7 mouse cellular contexts compared by ENCODE assay signal in genomic region chr10:24926962-24927720, GRCm38 (mm10). TPM values are rescaled to one million over a fixed set of nuclear protein-coding genes. Genes with fewer than 3 reads are reported as not detected.
DNase-seq lines count a peak whose midpoint lies in the region; ATAC-seq and TF ChIP-seq lines count a peak whose summit lies in the region.

TSS of gene Arg1 (minus strand) at chr10:24927484.

- peak; percentile 37 for DNase-seq in lung, embryonic 14.5 days
- DNase-seq in lung, postnatal 14 days, result no peak
- peak; percentile 36 to 45 for DNase-seq in kidney, postnatal 4 days
- peak; percentile 53 for DNase-seq in retina, embryonic 14.5 days (ENCODE audit: low spot score)
- no peak for DNase-seq in adipocyte (ENCODE audit: low spot score)
- DNase-seq in frontal cortex, postnatal 25 days (ENCODE audit: low spot score in 2 of 2), result no peak

- H3K9me3 ChIP-seq in lung, embryonic 14.5 days (ENCODE audit: low read depth, low read length), result no peaks in the 10 kb centered on the region
- no peaks in the 10 kb centered on the region for H3K9me3 ChIP-seq in embryonic facial prominence, embryonic 12.5 days

- peak; percentile 65; the same call in 1 of the 2 replicates for ATAC-seq in lung, embryonic 14.5 days (ENCODE audit: insufficient read depth)
- ATAC-seq in embryonic facial prominence, embryonic 12.5 days (ENCODE audit: insufficient number of reproducible peaks, insufficient read depth, low FRiP score, low TSS enrichment), result 0 out of 2 replicates have a peak, but pooled peaks have one; percentile 58

- no peaks in the 10 kb centered on the region for H3K36me3 ChIP-seq in lung, embryonic 14.5 days (ENCODE audit: insufficient read depth)
- H3K36me3 ChIP-seq in embryonic facial prominence, embryonic 12.5 days, result no peaks in the 10 kb centered on the region

- no peak within 1 kb of the TSS for H3K9ac ChIP-seq in lung, embryonic 14.5 days
- H3K9ac ChIP-seq in embryonic facial prominence, embryonic 12.5 days, result no peak within 1 kb of the TSS

- peak within 1 kb of the TSS; percentile 41 for H3K4me2 ChIP-seq in lung, embryonic 14.5 days
- H3K4me2 ChIP-seq in embryonic facial prominence, embryonic 12.5 days (replicated peaks), result peak within 1 kb of the TSS; percentile 20; the same call in 1 of the 2 replicates

- no peaks in the 10 kb centered on the region for H3K27me3 ChIP-seq in lung, embryonic 14.5 days (ENCODE audit: insufficient read depth, low read length)
- H3K27me3 ChIP-seq in embryonic facial prominence, embryonic 12.5 days, result no peaks in the 10 kb centered on the region

- WGBS in lung, embryonic 14.5 days, result 14% methylated on average over 14 of the region's 14 CpGs
- 25% methylated on average over 14 of the region's 14 CpGs for WGBS in embryonic facial prominence, embryonic 12.5 days

- TF ChIP-seq CTCF in lung, embryonic 14.5 days (IDR thresholded peaks at IDR 0.05; ENCODE audit: low read depth), result no peak

- H3K4me3 ChIP-seq in lung, embryonic 14.5 days (ENCODE audit: low read depth, low read length), result no peak within 1 kb of the TSS
- no peak within 1 kb of the TSS for H3K4me3 ChIP-seq in embryonic facial prominence, embryonic 12.5 days

- H3K4me1 ChIP-seq in lung, embryonic 14.5 days (ENCODE audit: insufficient read depth), result no peaks in the 10 kb centered on the region
- H3K4me1 ChIP-seq in embryonic facial prominence, embryonic 12.5 days, result peaks cover 19% of the 10 kb centered on the region

- no peak within 1 kb of the TSS for H3K27ac ChIP-seq in lung, embryonic 14.5 days (ENCODE audit: low read depth)
- H3K27ac ChIP-seq in embryonic facial prominence, embryonic 12.5 days, result no peak within 1 kb of the TSS

RNA-seq across cellular contexts. Expression of gene Arg1, which starts in this region (rescaled TPM):
- 1.4 and 2.3 TPM in 2 replicates for polyA plus RNA-seq in lung, embryonic 14.5 days (2014; fragmentation: Nextera tagmentation; extraction: Ambion mirVana)
- 3.9 and 8.5 TPM in 2 replicates for polyA plus RNA-seq in embryonic facial prominence, embryonic 12.5 days (2016; fragmentation: Nextera tagmentation; extraction: Ambion mirVana)

Comparison
In these comparisons a context has a peak if more than half of its experiments do, and no peak if none do; other contexts are left out.
1. DNase-seq: peak in lung, embryonic 14.5 days (single experiment), kidney, postnatal 4 days (2 of 2) and retina, embryonic 14.5 days (single experiment); none in lung, postnatal 14 days (single experiment), adipocyte (single experiment) and frontal cortex, postnatal 25 days (0 of 2).